Mouse (Mus musculus) liver, adult 2 months (tissue): ENCODE measurements at regions not wholly inside any gene's neighbourhood (a gene's known extent, or its start where the extent isn't known, plus 50 kb on each side); places are given as distances from the start of the nearest gene placed in this dataset.

Source experiments
- CTCF ChIP-seq: fragments of 200-500 bp; IDR thresholded peaks from 2 replicates; pipeline ENCODE4 v1.5.1; 2011; ENCODE audit warnings: low read depth, low read length, control low read depth
- POLR2A ChIP-seq: fragments of 200-500 bp; IDR thresholded peaks from 2 replicates; pipeline ENCODE4 v1.6.1; 2011; ENCODE audit warnings: low read length, control low read depth; ENCODE audit not compliant: insufficient read depth; ENCODE audit errors: extremely low read depth

DNA sequence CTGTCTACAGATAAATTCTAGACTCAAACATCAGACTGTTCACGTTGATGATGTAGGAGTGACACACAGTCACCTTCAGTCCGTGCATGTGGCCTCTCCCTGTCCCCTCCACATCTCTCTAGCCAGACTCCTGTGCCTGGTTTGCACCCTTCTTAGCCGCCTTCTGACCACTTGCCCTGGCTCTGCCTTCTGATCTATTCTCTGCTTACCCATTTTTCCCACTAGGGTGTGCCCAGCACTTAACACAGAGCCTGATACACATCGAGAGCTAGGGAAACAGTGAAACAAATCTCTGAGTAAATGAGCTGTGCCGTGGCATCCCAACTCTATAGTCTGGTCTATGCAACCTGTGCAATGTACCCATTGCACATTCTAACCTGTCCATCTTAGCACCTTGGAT, 73.3 kb upstream of the Zmiz1 start:
- TF ChIP-seq CTCF: no peak; the same call in 1 of the 2 replicates
- no peak for TF ChIP-seq POLR2A
